Mouse (Mus musculus) testis, adult 2 months (tissue): ENCODE measurements at regions not wholly inside any gene's neighbourhood (a gene's known extent, or its start where the extent isn't known, plus 50 kb on each side); places are given as distances from the start of the nearest gene placed in this dataset.

Experiments
- CTCF ChIP-seq: fragments of 200-500 bp; IDR thresholded peaks from 2 replicates; pipeline ENCODE4 v1.5.1; 2012; ENCODE audit warnings: low read depth, mild to moderate bottlenecking, inconsistent platforms, low read length, moderate library complexity; ENCODE audit not compliant: control insufficient read depth, insufficient read depth, insufficient replicate concordance
- POLR2A ChIP-seq: fragments of 200-500 bp; IDR thresholded peaks from 2 replicates; pipeline ENCODE4 v1.6.1; 2012; ENCODE audit warnings: low read depth, mild to moderate bottlenecking, inconsistent platforms, low read length, moderate library complexity; ENCODE audit not compliant: control insufficient read depth

DNA sequence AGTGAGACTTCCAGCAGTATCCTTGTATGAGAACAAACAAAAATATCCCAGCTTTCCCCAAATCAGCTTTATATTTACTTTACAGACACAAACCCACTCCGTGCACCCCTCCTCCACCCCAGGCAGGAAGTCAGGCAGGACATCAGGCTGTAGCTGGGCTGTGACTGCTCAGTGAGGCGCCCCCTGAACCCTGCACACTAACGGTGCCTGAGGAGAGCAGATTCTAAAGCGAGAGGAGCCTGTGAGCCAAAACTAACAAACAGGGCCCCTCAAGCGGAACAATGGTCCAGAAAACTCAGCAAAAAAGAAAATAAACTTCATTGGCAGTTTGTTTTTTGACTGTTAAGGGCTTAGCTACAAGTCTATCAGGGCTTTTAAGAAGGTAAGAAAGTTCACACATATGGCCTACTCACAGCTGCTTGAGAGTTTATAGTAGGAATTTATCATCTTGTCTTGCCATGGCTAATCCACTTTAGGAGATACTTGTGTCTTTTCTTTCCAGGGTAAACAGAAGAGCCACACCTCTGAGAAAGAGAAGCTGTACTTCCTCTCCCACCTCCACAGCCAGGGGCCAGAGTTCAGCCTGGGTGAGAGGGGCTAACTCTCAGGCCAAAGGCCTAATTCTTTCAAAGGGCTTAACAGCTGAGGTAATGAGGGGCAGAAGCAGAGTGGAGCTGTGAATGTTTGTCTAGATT, 1628.2 kb downstream of the 4930444P10Rik start:
- TF ChIP-seq POLR2A (no peak), CTCF (no peak)
